Mouse (Mus musculus) heart, adult 2 months (tissue): ENCODE measurements around the gene Rerg. TPM values are rescaled to one million over a fixed set of nuclear protein-coding genes. Genes with fewer than 3 reads are reported as not detected.

ENCODE experiments used
- DNase-seq, 2 experiments: peaks; one replicate each; pipeline ENCODE4 v3.0.0; 2021
- H3K27ac ChIP-seq: fragments of 200-600 bp; 2 replicates; pipeline ENCODE4 v1.8.1; 2022
- H3K27me3 ChIP-seq: fragments of 200-500 bp; 2 replicates; pipeline ENCODE4 v1.6.1; 2012; ENCODE audit warnings: mild to moderate bottlenecking, low read length, inconsistent platforms, mixed read lengths; ENCODE audit not compliant: control insufficient read depth, insufficient read depth
- H3K36me3 ChIP-seq: fragments of 200-500 bp; 2 replicates; pipeline ENCODE4 v1.6.1; 2012; ENCODE audit warnings: low read length, inconsistent platforms; ENCODE audit not compliant: control insufficient read depth, insufficient read depth
- H3K4me1 ChIP-seq: fragments of 200-500 bp; 2 replicates; pipeline ENCODE4 v1.6.1; 2011; ENCODE audit warnings: low read length; ENCODE audit not compliant: control insufficient read depth, insufficient read depth
- H3K4me3 ChIP-seq: fragments of 200-600 bp; 2 replicates; pipeline ENCODE4 v1.8.1; 2022
- H3K79me2 ChIP-seq: fragments of 200-500 bp; replicated peaks from 2 replicates; pipeline ENCODE4 v1.6.1; 2012; ENCODE audit warnings: mild to moderate bottlenecking, inconsistent platforms, low read length, moderate library complexity, mixed read lengths; ENCODE audit not compliant: control insufficient read depth, insufficient read depth
- H3K9ac ChIP-seq: fragments of 200-500 bp; 2 replicates; pipeline ENCODE4 v1.6.1; 2012; ENCODE audit warnings: low read depth, mild to moderate bottlenecking, control low read depth, inconsistent platforms, low read length, mixed read lengths
- CTCF ChIP-seq: fragments of 200-600 bp; IDR thresholded peaks from 2 replicates; pipeline ENCODE4 v1.8.1; 2022; ENCODE audit warnings: antibody characterized with exemption, mild to moderate bottlenecking, moderate library complexity
- EP300 ChIP-seq: fragments of 200-500 bp; IDR thresholded peaks from 2 replicates; pipeline ENCODE4 v1.6.1; 2011; ENCODE audit warnings: low read depth, low read length, control low read depth; ENCODE audit not compliant: insufficient read depth
- POLR2A ChIP-seq: fragments of 200-500 bp; IDR thresholded peaks from 2 replicates; pipeline ENCODE4 v1.6.1; 2011; ENCODE audit warnings: mild to moderate bottlenecking, low read depth, low read length, control low read depth; ENCODE audit not compliant: insufficient read depth
- WGBS: fragments of 180-500 bp; shearing (Covaris S2); methylation state at CpG from one replicate; pipeline ENCODE4 v1.1.7; 2018; 5-methylcytosine and 5-hydroxymethylcytosine counted together
- intact Hi-C: fragments of 180-260 bp; cut with DNase I; formaldehyde crosslinking; loops from one replicate; pipeline ENCODE4 v1.15.1; 2025
- polyA plus RNA-seq: library from polyadenylated mRNA; depleted of rRNA; stranded (reverse); fragments of >200 nt; gene quantifications from 2 replicates; pipeline ENCODE4 v1.2.3, GENCODE M21; 2012
- total RNA-seq, 2 experiments: library from RNA; stranded (reverse); gene quantifications; 2 replicates each; pipeline ENCODE4 v1.2.3; 2021

Rerg gene
- total and polyA plus RNA-seq, 3 experiments: 1.5 to 4.5 (median 3.2) TPM

DNA sequence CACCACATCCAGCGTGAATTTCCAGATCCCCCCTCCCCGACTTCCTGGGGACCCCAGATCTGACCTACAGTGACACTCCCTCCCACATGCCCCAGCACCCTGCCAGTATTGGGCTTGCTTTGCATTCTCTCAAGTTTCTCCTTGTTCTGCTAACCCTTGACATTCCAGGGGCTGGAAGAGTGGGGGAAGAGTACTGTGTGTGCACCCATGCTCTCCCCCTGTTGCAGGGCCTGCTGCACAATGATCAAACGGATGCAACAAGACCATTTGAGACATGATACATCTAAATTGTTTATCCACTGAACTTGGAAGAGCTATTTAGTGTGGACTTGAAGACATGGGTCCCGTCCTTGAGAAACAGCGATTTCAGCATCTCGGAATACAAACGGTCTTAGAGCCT, 349 bp upstream of the Rerg start:
- 57% methylated on average over 7 of the region's 7 CpGs for WGBS
- H3K4me3 ChIP-seq: no peak overlapping the region
- no peaks in the 10 kb centered on the region for H3K4me1 ChIP-seq
- no peak overlapping the region for H3K27ac ChIP-seq
- intact Hi-C loops: no loop called here
- no peak overlapping the region for H3K9ac ChIP-seq
- no peak for DNase-seq
- 0 out of 2 replicates have a peak, but pooled peaks cover 6% of the 10 kb centered on the region for H3K27me3 ChIP-seq
- H3K79me2 ChIP-seq: no peaks in the 10 kb centered on the region
- H3K36me3 ChIP-seq: no peaks in the 10 kb centered on the region
- TF ChIP-seq POLR2A: no peak
- no peak for TF ChIP-seq EP300
- no peak for TF ChIP-seq CTCF

DNA sequence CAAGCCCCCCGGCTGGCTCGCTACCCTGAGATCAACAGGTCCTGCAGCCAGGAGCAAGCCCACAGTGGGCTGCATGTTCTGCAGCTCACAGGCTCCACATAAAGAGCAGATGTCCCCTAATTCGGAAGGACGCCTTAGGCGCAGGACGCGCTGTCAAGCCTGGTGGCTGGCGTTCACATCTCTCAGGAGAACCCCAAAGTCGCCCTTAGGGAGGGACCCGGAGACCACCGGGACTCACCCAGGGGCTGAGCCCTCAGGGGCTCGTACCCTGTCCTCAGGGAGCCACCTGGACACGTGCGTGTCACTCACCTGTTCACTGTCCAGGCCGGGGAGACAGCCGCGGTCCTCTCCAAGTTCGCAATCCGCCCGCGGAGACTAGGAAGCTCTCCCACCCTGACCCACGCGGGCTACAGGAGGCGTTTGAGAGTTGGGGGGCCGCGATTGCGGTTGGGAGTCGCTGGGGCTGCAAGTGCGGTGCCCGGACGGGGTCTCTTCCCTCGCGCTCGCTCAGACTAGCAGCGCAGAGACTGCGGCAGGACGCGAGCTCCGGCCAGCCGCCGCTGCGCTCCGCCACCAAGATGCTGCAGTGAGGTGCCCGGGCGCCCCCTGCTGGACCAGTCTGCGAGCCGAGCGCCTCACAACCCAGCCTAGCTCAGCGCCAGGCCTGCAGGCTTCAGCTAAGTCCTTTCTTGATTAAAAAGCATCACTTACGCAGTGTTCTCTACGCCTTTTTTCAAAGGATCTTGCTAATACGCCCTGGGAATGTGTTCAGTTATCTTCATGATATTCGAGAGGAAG, 927 bp downstream of the Rerg start:
- Histone ChIP-seq H3K79me2 (no peaks in the 10 kb centered on the region), H3K36me3 (no peaks in the 10 kb centered on the region), H3K27ac (peak overlapping the region; percentile 56), H3K4me1 (no peaks in the 10 kb centered on the region), H3K9ac (peak overlapping the region; percentile 74), H3K27me3 (0 out of 2 replicates have a peak, but pooled peaks cover 6% of the 10 kb centered on the region), H3K4me3 (peak overlapping the region; percentile 57)
- TF ChIP-seq EP300 (no peak), POLR2A (no peak), CTCF (no peak; the same call in 1 of the 2 replicates)
- WGBS: 2% methylated on average over 52 of the region's 53 CpGs
- DNase-seq: peak; percentile 86 to 93
- intact Hi-C loops: loop anchor here (1.0 kb wide), 1 partner anchor 71 kb away; no protein-coding TSS in a partner anchor

DNA sequence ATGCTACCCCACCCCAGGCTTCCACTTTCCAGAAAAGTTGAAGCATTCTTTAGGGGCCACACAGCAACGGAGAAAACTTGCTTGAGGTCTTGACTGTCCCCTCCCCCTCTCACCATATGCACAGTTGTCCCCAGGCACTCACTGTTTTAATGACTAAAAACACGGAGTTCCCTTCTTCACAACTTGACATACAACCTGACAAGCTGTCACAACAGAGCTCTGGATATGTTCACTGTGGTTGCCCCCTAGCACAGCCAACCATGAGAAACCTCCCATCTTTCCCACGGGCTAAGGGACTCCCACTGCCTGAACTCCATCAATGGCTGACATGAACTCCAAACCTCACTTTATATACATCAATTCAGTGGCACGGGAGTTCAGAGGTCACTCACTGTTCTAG, 3.5 kb downstream of the Rerg start:
- no peak overlapping the region for H3K9ac ChIP-seq
- H3K4me1 ChIP-seq: no peaks in the 10 kb centered on the region
- H3K79me2 ChIP-seq: no peaks in the 10 kb centered on the region
- TF ChIP-seq EP300: no peak
- TF ChIP-seq CTCF: no peak
- no peak for TF ChIP-seq POLR2A
- no peak overlapping the region for H3K27ac ChIP-seq
- WGBS: 58% methylated on average over 4 of the region's 4 CpGs
- H3K27me3 ChIP-seq: 0 out of 2 replicates have a peak, but pooled peaks cover 6% of the 10 kb centered on the region
- DNase-seq: no peak
- intact Hi-C loops: no loop called here
- no peak overlapping the region for H3K4me3 ChIP-seq
- no peaks in the 10 kb centered on the region for H3K36me3 ChIP-seq

DNA sequence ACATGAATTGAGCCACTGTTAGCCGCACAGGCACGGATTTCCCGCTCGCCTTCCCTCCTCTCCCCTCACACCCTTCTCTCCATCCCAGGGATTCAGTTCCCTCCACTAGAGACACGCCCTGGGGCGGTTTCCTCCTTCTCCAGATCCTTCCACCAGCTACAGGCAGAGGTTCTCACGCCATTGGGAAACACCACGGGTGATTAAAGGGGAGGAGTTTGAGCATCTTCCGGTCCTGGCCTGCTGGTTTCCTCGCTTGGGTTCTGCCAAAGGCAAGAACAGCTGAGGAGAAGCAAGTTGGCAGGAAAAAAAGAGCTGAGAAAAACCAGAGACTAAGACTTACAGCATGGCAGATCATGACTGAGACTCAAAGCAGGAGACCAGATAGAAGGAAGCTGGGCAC, 6.7 kb downstream of the Rerg start:
- no peaks in the 10 kb centered on the region for H3K79me2 ChIP-seq
- no peak overlapping the region for H3K27ac ChIP-seq
- no peaks in the 10 kb centered on the region for H3K27me3 ChIP-seq
- no peaks in the 10 kb centered on the region for H3K4me1 ChIP-seq
- intact Hi-C loops: no loop called here
- H3K4me3 ChIP-seq: no peak overlapping the region
- H3K36me3 ChIP-seq: no peaks in the 10 kb centered on the region
- no peak overlapping the region for H3K9ac ChIP-seq
- no peak for DNase-seq
- no peak for TF ChIP-seq CTCF
- TF ChIP-seq EP300: no peak
- no peak for TF ChIP-seq POLR2A
- WGBS: 54% methylated on average over 10 of the region's 10 CpGs

DNA sequence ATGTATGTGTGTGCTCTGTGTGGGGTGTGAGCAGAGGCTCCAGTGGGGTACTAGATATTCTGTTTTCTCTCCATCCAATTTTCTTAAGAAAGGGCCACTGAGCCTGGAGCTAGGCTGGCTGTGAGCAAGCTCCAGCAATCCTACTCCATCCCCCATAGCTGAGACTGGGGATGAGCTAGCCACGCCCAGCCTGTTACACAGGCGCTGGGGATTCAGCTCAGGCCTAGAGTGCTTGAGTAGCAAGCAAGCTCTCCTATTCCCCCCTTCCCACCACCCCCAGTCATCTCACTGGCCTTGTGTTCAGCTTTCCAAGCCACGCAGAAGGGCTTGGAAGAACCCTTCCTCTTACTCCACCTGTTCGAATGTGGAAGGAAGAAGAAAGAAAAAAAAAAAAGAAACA, 7.2 kb downstream of the Rerg start:
- H3K4me1 ChIP-seq: no peaks in the 10 kb centered on the region
- no peaks in the 10 kb centered on the region for H3K27me3 ChIP-seq
- no peak overlapping the region for H3K9ac ChIP-seq
- intact Hi-C loops: no loop called here
- H3K4me3 ChIP-seq: no peak overlapping the region
- no peaks in the 10 kb centered on the region for H3K79me2 ChIP-seq
- no peak for DNase-seq
- H3K27ac ChIP-seq: no peak overlapping the region
- H3K36me3 ChIP-seq: no peaks in the 10 kb centered on the region
- TF ChIP-seq POLR2A (no peak), EP300 (no peak), CTCF (no peak)
- WGBS: 70% methylated on average over 4 of the region's 4 CpGs

DNA sequence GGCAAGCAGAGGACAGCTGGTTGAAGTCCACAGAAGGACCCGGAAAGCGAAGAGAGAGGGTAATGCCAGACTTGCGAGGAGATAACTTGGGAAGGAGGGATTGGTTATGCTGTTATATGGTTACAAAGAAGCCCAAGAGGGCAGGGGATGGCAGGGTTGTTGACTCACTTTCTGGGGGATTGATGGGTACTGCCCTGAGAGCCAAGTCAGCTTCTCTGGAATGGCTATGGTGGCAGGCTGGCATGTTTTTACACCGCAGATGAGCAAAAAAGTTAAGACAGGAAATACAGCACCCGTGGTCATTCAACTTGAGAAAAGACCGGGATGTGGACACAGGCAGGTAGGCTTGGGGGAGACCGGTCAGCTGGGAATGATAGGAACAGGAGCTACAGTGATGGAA, 7.8 kb downstream of the Rerg start:
- no peak overlapping the region for H3K4me3 ChIP-seq
- no peak for TF ChIP-seq EP300
- no peak for TF ChIP-seq CTCF
- no peak for TF ChIP-seq POLR2A
- no peaks in the 10 kb centered on the region for H3K36me3 ChIP-seq
- H3K27ac ChIP-seq: no peak overlapping the region
- intact Hi-C loops: no loop called here
- H3K4me1 ChIP-seq: no peaks in the 10 kb centered on the region
- no peak overlapping the region for H3K9ac ChIP-seq
- no peaks in the 10 kb centered on the region for H3K79me2 ChIP-seq
- H3K27me3 ChIP-seq: no peaks in the 10 kb centered on the region
- DNase-seq: no peak
- 91% methylated on average over 7 of the region's 7 CpGs for WGBS
